Mouse (Mus musculus) bone marrow macrophage, adult 2 months (primary cell): ENCODE measurements around the gene Rsph9.

ENCODE experiments used
- CTCF ChIP-seq: IDR thresholded peaks from 2 replicates; pipeline ENCODE4 v1.5.1; 2012; ENCODE audit warnings: low read depth, mild to moderate bottlenecking, low read length, moderate library complexity
- POLR2A ChIP-seq: IDR thresholded peaks from 2 replicates; pipeline ENCODE4 v1.6.1; 2012; ENCODE audit warnings: mild to moderate bottlenecking, low read depth, low read length, borderline replicate concordance

DNA sequence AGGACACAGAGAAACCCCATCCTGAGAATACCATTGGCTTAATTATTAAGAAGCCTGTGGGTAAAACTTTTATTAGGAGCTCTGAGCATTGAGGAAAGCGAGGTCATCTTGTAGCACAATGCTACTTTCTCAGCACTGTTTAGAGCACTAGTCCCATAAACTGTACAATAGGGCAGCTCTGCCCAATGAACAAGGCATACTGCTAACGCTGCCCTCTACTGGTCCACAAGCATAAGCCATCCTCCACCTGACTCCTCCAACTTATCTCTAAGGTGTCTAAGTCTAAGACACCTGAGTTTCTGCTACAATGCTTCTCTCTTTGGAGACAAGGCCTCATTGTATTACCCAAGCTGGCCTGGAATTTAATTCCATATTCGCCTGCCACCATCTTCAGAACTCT is 26.5 kb upstream of the Rsph9 start:
- TF ChIP-seq POLR2A (no peak), CTCF (no peak)
